Mouse (Mus musculus) olfactory bulb, adult 2 months (tissue): ENCODE results near the gene Mtmr10.

Experiments
- CTCF ChIP-seq: fragments of 200-500 bp; IDR thresholded peaks from 2 replicates; pipeline ENCODE4 v1.5.1; 2012; ENCODE audit warnings: low read depth, mild to moderate bottlenecking, low read length, moderate library complexity; ENCODE audit not compliant: insufficient read depth
- POLR2A ChIP-seq: fragments of 200-500 bp; IDR thresholded peaks from 2 replicates; pipeline ENCODE4 v1.6.1; 2012; ENCODE audit warnings: mild to moderate bottlenecking, low read depth, low read length, moderate library complexity; ENCODE audit not compliant: insufficient read depth

DNA sequence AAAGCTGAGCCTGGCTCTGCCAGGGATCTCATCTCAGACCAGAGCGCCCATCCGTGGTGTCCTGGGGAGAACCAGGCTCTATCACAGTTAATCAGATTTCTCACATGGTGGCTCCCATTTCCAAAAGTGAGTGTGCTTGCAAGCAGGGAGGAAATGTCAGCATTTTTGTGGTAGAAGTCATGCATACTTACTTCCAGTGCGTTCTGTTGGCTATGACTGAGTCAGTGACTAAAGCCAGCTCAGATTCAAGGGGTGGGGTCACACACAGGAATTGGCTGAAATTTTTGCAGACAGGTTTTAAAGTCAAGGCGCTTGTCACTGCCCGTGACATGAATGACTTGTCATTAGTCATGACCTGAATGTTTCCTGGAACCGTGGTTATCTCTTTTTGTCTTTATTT, 10.5 kb upstream of the Mtmr10 start:
- TF ChIP-seq CTCF (no peak), POLR2A (no peak)
